Mouse (Mus musculus): Measurements from ENCODE around the gene Fam149b.

DNA sequence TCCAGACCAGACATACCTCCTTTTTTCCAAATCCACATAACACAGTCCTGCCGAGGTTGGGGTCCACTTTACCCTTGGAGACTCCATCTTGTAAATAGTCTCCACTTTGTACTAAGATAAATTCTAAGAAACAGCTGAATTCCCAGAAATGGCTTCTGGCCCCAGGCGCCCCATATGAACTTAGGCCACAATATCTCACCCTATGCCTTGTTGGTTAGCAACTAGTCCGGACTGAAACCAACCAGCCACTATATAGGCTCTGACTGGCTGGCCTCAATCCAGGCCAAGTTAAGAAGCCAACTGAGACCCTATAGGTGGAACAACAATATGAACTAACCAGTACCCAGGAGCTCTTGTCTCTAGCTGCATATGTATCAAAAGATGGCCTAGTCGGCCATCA lies 44.4 kb downstream of the Fam149b start:
- no peak for TF ChIP-seq CTCF (conservative IDR thresholded peaks at IDR 0.05; ENCODE audit: low read length)
- TF ChIP-seq POU5F1 (IDR thresholded peaks at IDR 0.05; ENCODE audit: borderline replicate concordance, low read length): no peak
- no peak for TF ChIP-seq NANOG (IDR thresholded peaks at IDR 0.05; ENCODE audit: borderline replicate concordance, low read length)

Data from E14TG2a.4 (cell line).